Mouse (Mus musculus) thymus, postnatal 36 days (tissue): ENCODE measurements around the gene Mbnl2.
"Not testable (repeated sequence)": the region's sequence is repeated elsewhere in the genome, so short reads cannot be mapped to it uniquely, and the experiment has no call there.

Experiments used
- DNase-seq, 2 experiments: peaks; one replicate each; pipeline ENCODE4 v3.0.0; 2022; ENCODE audit warnings: mixed read lengths in 2 of 2

Mbnl2 gene

GRCm38 (mm10) chr14:120330881-120331514 is 55.5 kb downstream of the Mbnl2 start:
- DNase-seq: no peak

- DNase-seq: no peak
Observed at GRCm38 (mm10) chr14:120333465-120334243, 58.2 kb downstream of the Mbnl2 start.

- no peak for DNase-seq
Observed at GRCm38 (mm10) chr14:120335366-120335765, 59.9 kb downstream of the Mbnl2 start.

- DNase-seq: no peak
Observed at GRCm38 (mm10) chr14:120335871-120336270, 60.4 kb downstream of the Mbnl2 start.

- DNase-seq: no peak
Observed at GRCm38 (mm10) chr14:120336380-120336779, 60.9 kb downstream of the Mbnl2 start.

- no peak for DNase-seq
Observed at GRCm38 (mm10) chr14:120336841-120337240, 61.4 kb downstream of the Mbnl2 start.

GRCm38 (mm10) chr14:120337731-120338462 is 62.4 kb downstream of the Mbnl2 start:
- no peak for DNase-seq

- no peak for DNase-seq
Observed at GRCm38 (mm10) chr14:120338706-120339105, 63.2 kb downstream of the Mbnl2 start.

- DNase-seq: no peak
Observed at GRCm38 (mm10) chr14:120341912-120342311, 66.4 kb downstream of the Mbnl2 start.

- DNase-seq: no peak
Observed at GRCm38 (mm10) chr14:120342321-120342720, 66.9 kb downstream of the Mbnl2 start.

GRCm38 (mm10) chr14:120344641-120345040 is 69.2 kb downstream of the Mbnl2 start:
- DNase-seq: no peak

- peak; percentile 16 to 21 for DNase-seq
Observed at GRCm38 (mm10) chr14:120347410-120348315, 72.2 kb downstream of the Mbnl2 start.

- DNase-seq: no peak
Observed at GRCm38 (mm10) chr14:120349332-120349731, 73.9 kb downstream of the Mbnl2 start.

- no peak for DNase-seq
Observed at GRCm38 (mm10) chr14:120352136-120352843, 76.8 kb downstream of the Mbnl2 start.

- DNase-seq: no peak
Observed at GRCm38 (mm10) chr14:120353211-120353610, 77.7 kb downstream of the Mbnl2 start.

GRCm38 (mm10) chr14:120354595-120354994 is 79.1 kb downstream of the Mbnl2 start:
- no peak for DNase-seq

- no peak for DNase-seq
Observed at GRCm38 (mm10) chr14:120355040-120355741, 79.7 kb downstream of the Mbnl2 start.

- no peak for DNase-seq
Observed at GRCm38 (mm10) chr14:120355742-120356440, 80.4 kb downstream of the Mbnl2 start.

- DNase-seq: no peak
Observed at GRCm38 (mm10) chr14:120357321-120358070, 82.0 kb downstream of the Mbnl2 start.

GRCm38 (mm10) chr14:120359608-120360007 is 84.1 kb downstream of the Mbnl2 start:
- not testable (repeated sequence) for DNase-seq
